In genomic region chr2:167314491-167314890, GRCm38 (mm10) we compare ENCODE assay signal across 9 mouse cellular contexts. TPM values are rescaled to one million over a fixed set of nuclear protein-coding genes. Genes with fewer than 3 reads are reported as not detected.
DNase-seq lines count a peak whose midpoint lies in the region; ATAC-seq lines count a peak whose summit lies in the region.
"Had no signal": no experiment of that assay in that cellular context is flagged by ENCODE, and none has a peak within 500 bp of the region (broad histone marks: within the 10 kb centered on the region; RNA-seq: fewer than 3 reads in every experiment).

No protein-coding gene starts in this region.

- H3K4me1 ChIP-seq in forebrain, embryonic 10.5 days = peaks cover 38% of the 10 kb centered on the region
- peaks cover 37% of the 10 kb centered on the region for H3K4me1 ChIP-seq in forebrain, embryonic 16.5 days (replicated peaks; ENCODE audit: control insufficient read depth, insufficient read depth, low read length)
- H3K4me1 ChIP-seq in liver, embryonic 12.5 days = peaks cover 71% of the 10 kb centered on the region
- H3K4me1 ChIP-seq in liver, embryonic 11.5 days (replicated peaks; ENCODE audit: control insufficient read depth, insufficient read depth, low read length) = peaks cover 59% of the 10 kb centered on the region
- peaks cover 46% of the 10 kb centered on the region for H3K4me1 ChIP-seq in hindbrain, embryonic 15.5 days (replicated peaks)
- peaks cover 23% of the 10 kb centered on the region for H3K4me1 ChIP-seq in midbrain, embryonic 15.5 days

- H3K36me3 ChIP-seq in forebrain, embryonic 10.5 days (replicated peaks) = peaks cover 3% of the 10 kb centered on the region
- H3K36me3 ChIP-seq in forebrain, embryonic 16.5 days (ENCODE audit: control insufficient read depth, insufficient read depth) = no peaks in the 10 kb centered on the region
- H3K36me3 ChIP-seq in liver, embryonic 12.5 days = peaks cover 9% of the 10 kb centered on the region
- no peaks in the 10 kb centered on the region; the same call in 1 of the 2 replicates for H3K36me3 ChIP-seq in liver, embryonic 11.5 days (ENCODE audit: control insufficient read depth, insufficient read depth, low read length)
- no peaks in the 10 kb centered on the region for H3K36me3 ChIP-seq in hindbrain, embryonic 15.5 days
- H3K36me3 ChIP-seq in midbrain, embryonic 15.5 days (replicated peaks) = no peaks in the 10 kb centered on the region

- H3K4me2 ChIP-seq in forebrain, embryonic 16.5 days (ENCODE audit: low read length) = no peak overlapping the region
- no peak overlapping the region for H3K4me2 ChIP-seq in liver, embryonic 12.5 days
- no peak overlapping the region for H3K4me2 ChIP-seq in liver, embryonic 11.5 days
- H3K4me2 ChIP-seq in hindbrain, embryonic 15.5 days = no peak overlapping the region
- H3K4me2 ChIP-seq in midbrain, embryonic 15.5 days = no peak overlapping the region

- H3K27ac ChIP-seq in forebrain, embryonic 10.5 days = peak overlapping the region; percentile 35; the same call in 1 of the 2 replicates
- H3K27ac ChIP-seq in forebrain, embryonic 16.5 days (ENCODE audit: low read length) = no peak overlapping the region
- H3K27ac ChIP-seq in liver, embryonic 12.5 days = peak overlapping the region; percentile 46; the same call in 1 of the 2 replicates
- no peak overlapping the region for H3K27ac ChIP-seq in liver, embryonic 11.5 days (ENCODE audit: low read depth, low read length)
- peak overlapping the region; percentile 54; the same call in 1 of the 2 replicates for H3K27ac ChIP-seq in hindbrain, embryonic 15.5 days (replicated peaks)
- H3K27ac ChIP-seq in midbrain, embryonic 15.5 days = peak overlapping the region; percentile 70; the same call in 1 of the 2 replicates

- 89% methylated on average over 8 of the region's 8 CpGs for WGBS in forebrain, embryonic 10.5 days
- 70% methylated on average over 8 of the region's 8 CpGs for WGBS in forebrain, embryonic 16.5 days
- 78% methylated on average over 8 of the region's 8 CpGs for WGBS in liver, embryonic 12.5 days (ENCODE audit: insufficient replicate concordance)
- 72% methylated on average over 8 of the region's 8 CpGs for WGBS in liver, embryonic 11.5 days
- WGBS in hindbrain, embryonic 15.5 days = 81% methylated on average over 8 of the region's 8 CpGs
- WGBS in midbrain, embryonic 15.5 days = 77% methylated on average over 8 of the region's 8 CpGs

- H3K9me3 ChIP-seq in forebrain, embryonic 10.5 days = no peaks in the 10 kb centered on the region
- H3K9me3 ChIP-seq in forebrain, embryonic 16.5 days (ENCODE audit: control insufficient read depth, low read length) = no peaks in the 10 kb centered on the region
- H3K9me3 ChIP-seq in liver, embryonic 12.5 days (replicated peaks) = no peaks in the 10 kb centered on the region
- no peaks in the 10 kb centered on the region for H3K9me3 ChIP-seq in liver, embryonic 11.5 days (ENCODE audit: control insufficient read depth, low read length)
- H3K9me3 ChIP-seq in hindbrain, embryonic 15.5 days = no peaks in the 10 kb centered on the region
- H3K9me3 ChIP-seq in midbrain, embryonic 15.5 days = no peaks in the 10 kb centered on the region

- no peak for ATAC-seq in forebrain, embryonic 16.5 days
- ATAC-seq in liver, embryonic 12.5 days = no peak
- ATAC-seq in liver, embryonic 11.5 days (replicated peaks; ENCODE audit: low FRiP score) = no peak
- ATAC-seq in hindbrain, embryonic 15.5 days (ENCODE audit: low FRiP score, low read depth) = no peak
- no peak for ATAC-seq in midbrain, embryonic 15.5 days (replicated peaks)

- H3K4me3 ChIP-seq in forebrain, embryonic 10.5 days = no peak overlapping the region
- H3K4me3 ChIP-seq in forebrain, embryonic 16.5 days (replicated peaks; ENCODE audit: low read length) = no peak overlapping the region
- no peak overlapping the region for H3K4me3 ChIP-seq in liver, embryonic 12.5 days
- H3K4me3 ChIP-seq in liver, embryonic 11.5 days (ENCODE audit: low read depth, low read length) = no peak overlapping the region
- no peak overlapping the region for H3K4me3 ChIP-seq in hindbrain, embryonic 15.5 days
- no peak overlapping the region for H3K4me3 ChIP-seq in midbrain, embryonic 15.5 days

- H3K9ac ChIP-seq in forebrain, embryonic 16.5 days (replicated peaks; ENCODE audit: low read depth, low read length) = no peak overlapping the region
- H3K9ac ChIP-seq in liver, embryonic 12.5 days = no peak overlapping the region
- no peak overlapping the region for H3K9ac ChIP-seq in liver, embryonic 11.5 days (ENCODE audit: low read depth, low read length)
- H3K9ac ChIP-seq in hindbrain, embryonic 15.5 days = no peak overlapping the region
- H3K9ac ChIP-seq in midbrain, embryonic 15.5 days = no peak overlapping the region

- no peak for DNase-seq in forebrain, embryonic 10.5 days (ENCODE audit: extremely low spot score, low spot score)
- DNase-seq in liver, embryonic 11.5 days (ENCODE audit: low spot score) = no peak
- no peak for DNase-seq in adrenal gland, adult 8-10 months
- no peak for DNase-seq in cerebellum, postnatal 10 days

- no peaks in the 10 kb centered on the region for H3K27me3 ChIP-seq in forebrain, embryonic 10.5 days (ENCODE audit: poor library complexity, severe bottlenecking)
- no peaks in the 10 kb centered on the region for H3K27me3 ChIP-seq in forebrain, embryonic 16.5 days (replicated peaks; ENCODE audit: control insufficient read depth, insufficient read depth, low read length)
- H3K27me3 ChIP-seq in liver, embryonic 12.5 days (replicated peaks) = no peaks in the 10 kb centered on the region
- H3K27me3 ChIP-seq in liver, embryonic 11.5 days (replicated peaks; ENCODE audit: control insufficient read depth, insufficient read depth, low read length) = no peaks in the 10 kb centered on the region
- no peaks in the 10 kb centered on the region for H3K27me3 ChIP-seq in hindbrain, embryonic 15.5 days
- no peaks in the 10 kb centered on the region for H3K27me3 ChIP-seq in midbrain, embryonic 15.5 days (replicated peaks)
- H3K27me3 ChIP-seq: Patski had no signal

RNA-seq across cellular contexts. Expression of gene B4galt5, which starts 34.5 kb away (rescaled TPM):
- polyA plus RNA-seq in forebrain, embryonic 10.5 days (2016; fragmentation: Nextera tagmentation; extraction: Ambion mirVana) = 6.0 and 7.3 TPM in 2 replicates
- 9.9 and 12.5 TPM in 2 replicates for polyA plus RNA-seq in forebrain, embryonic 16.5 days (2015; fragmentation: Nextera tagmentation; extraction: Ambion mirVana)
- 8.1 and 9.9 TPM in 2 replicates for polyA plus RNA-seq in liver, embryonic 12.5 days (2016; fragmentation: Nextera tagmentation; extraction: Ambion mirVana)
- 8.0 and 11.8 TPM in 2 replicates for polyA plus RNA-seq in liver, embryonic 11.5 days (2014; fragmentation: Nextera tagmentation; extraction: Ambion mirVana)
- polyA plus RNA-seq in hindbrain, embryonic 15.5 days (2015; fragmentation: Nextera tagmentation; extraction: Ambion mirVana) = 31.5 and 34.2 TPM in 2 replicates
- polyA plus RNA-seq in midbrain, embryonic 15.5 days (2015; fragmentation: Nextera tagmentation; extraction: Ambion mirVana) = 28.3 and 31.8 TPM in 2 replicates
- total RNA-seq in adrenal gland, adult 8-10 months (2022) = 100 to 1,000 TPM in 2 of 4 experiments, 10 to 100 TPM in 2; 85.7 to 181 (median 114) TPM

Comparison
In these comparisons a context has a peak if more than half of its experiments do, and no peak if none do; other contexts are left out.
1. H3K27ac ChIP-seq: peak in forebrain, embryonic 10.5 days (single experiment), liver, embryonic 12.5 days (single experiment), hindbrain, embryonic 15.5 days (single experiment) and midbrain, embryonic 15.5 days (single experiment); none in forebrain, embryonic 16.5 days (single experiment) and liver, embryonic 11.5 days (single experiment).